Mouse (Mus musculus) CH12.LX (cell line): ENCODE data around the gene 2610528A11Rik.

Source experiments
- BHLHE40 ChIP-seq: IDR thresholded peaks from 2 replicates; pipeline ENCODE4 v1.6.1; 2011; ENCODE audit warnings: mild to moderate bottlenecking, low read depth, low read length, improper control_type of control experiment
- CHD1 ChIP-seq: IDR thresholded peaks from 2 replicates; pipeline ENCODE4 v1.6.1; 2012; ENCODE audit warnings: low read depth, low read length, improper control_type of control experiment, inconsistent platforms
- CTCF ChIP-seq, 2 experiments: IDR thresholded peaks in 1 of 2; conservative IDR thresholded peaks in 1 of 2; 2 replicates each; pipeline ENCODE4 v1.5.1; 2011 to 2012; ENCODE audit warnings: low read depth in 2 of 2, low read length in 2 of 2, improper control_type of control experiment in 1 of 2, inconsistent platforms in 1 of 2, mild to moderate bottlenecking in 1 of 2, moderate library complexity in 1 of 2
- E2F4 ChIP-seq: IDR thresholded peaks from 2 replicates; pipeline ENCODE4 v1.6.1; 2011; ENCODE audit warnings: low read depth, low read length, improper control_type of control experiment; ENCODE audit not compliant: insufficient replicate concordance
- ELF1 ChIP-seq: IDR thresholded peaks from 2 replicates; pipeline ENCODE4 v1.6.1; 2014; ENCODE audit warnings: low read depth, mild to moderate bottlenecking, inconsistent platforms, low read length, improper control_type of control experiment
- HCFC1 ChIP-seq: IDR thresholded peaks from 2 replicates; pipeline ENCODE4 v1.6.1; 2012; ENCODE audit warnings: low read depth, mild to moderate bottlenecking, inconsistent platforms, low read length, improper control_type of control experiment
- MAFK ChIP-seq: IDR thresholded peaks from 2 replicates; pipeline ENCODE4 v1.6.1; 2011; ENCODE audit warnings: low read length, improper control_type of control experiment; ENCODE audit not compliant: insufficient replicate concordance
- MAX ChIP-seq: IDR thresholded peaks from 2 replicates; pipeline ENCODE4 v1.6.1; 2011; ENCODE audit warnings: low read length, improper control_type of control experiment
- MAZ ChIP-seq: IDR thresholded peaks from 2 replicates; pipeline ENCODE4 v1.6.1; 2012; ENCODE audit warnings: low read depth, mild to moderate bottlenecking, inconsistent platforms, low read length, improper control_type of control experiment, moderate library complexity
- NELFE ChIP-seq: IDR thresholded peaks from 2 replicates; pipeline ENCODE4 v1.6.1; 2011; ENCODE audit warnings: low read depth, low read length, improper control_type of control experiment
- POLR2A ChIP-seq: IDR thresholded peaks from 2 replicates; pipeline ENCODE4 v1.6.1; 2011; ENCODE audit warnings: low read depth, mild to moderate bottlenecking, improper control_type of control experiment, low read length
- POLR2AphosphoS2 ChIP-seq: IDR thresholded peaks from 2 replicates; pipeline ENCODE4 v1.6.1; 2011; ENCODE audit warnings: low read depth, low read length, improper control_type of control experiment
- ZKSCAN1 ChIP-seq: IDR thresholded peaks from 2 replicates; pipeline ENCODE4 v1.6.1; 2012; ENCODE audit warnings: low read depth, inconsistent platforms, low read length, improper control_type of control experiment, borderline replicate concordance

- TF ChIP-seq HCFC1 (no peak), BHLHE40 (no peak), ELF1 (no peak), CHD1 (no peak), MAX (no peak), POLR2AphosphoS2 (no peak), CTCF (conservative IDR thresholded peaks at IDR 0.05 in 1 of 2, IDR thresholded peaks at IDR 0.05 in 1 of 2; ENCODE audit: low read depth in 2 of 2, low read length in 2 of 2) (peak; percentile 48 to 67), E2F4 (no peak), MAFK (no peak), NELFE (no peak), POLR2A (no peak), MAZ (no peak), ZKSCAN1 (no peak)
Measured at GRCm38 (mm10) chr14:37127652-37128051, 13.8 kb upstream of the 2610528A11Rik start.
